24 mouse cellular contexts compared by ENCODE assay signal in the genomic region with DNA sequence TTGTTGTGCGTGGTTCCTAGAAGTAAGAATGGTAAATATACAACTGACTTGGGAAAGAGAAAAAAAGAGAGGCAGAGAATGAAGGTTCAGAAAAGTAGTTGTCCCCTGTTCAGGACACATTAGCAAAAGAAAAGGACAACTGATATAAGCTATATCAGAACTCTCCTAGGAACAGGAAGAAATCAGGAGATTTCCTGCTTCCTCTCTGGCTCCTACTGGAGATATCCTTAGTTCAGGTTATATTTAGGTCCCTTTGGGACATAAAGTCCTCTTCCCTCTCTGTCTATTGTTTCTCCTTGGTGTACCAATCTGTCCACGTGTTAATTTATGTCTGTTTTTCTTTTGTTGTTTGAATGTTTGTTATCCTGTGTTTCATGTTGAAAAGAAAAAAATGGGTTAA.
"Had no signal": no experiment of that assay in that cellular context is flagged by ENCODE, and none has a peak within 500 bp of the region (broad histone marks: within the 10 kb centered on the region; RNA-seq: fewer than 3 reads in every experiment).

No protein-coding gene starts in this region.

- DNase-seq: gastrocnemius, adult 2 months; gastrocnemius, postnatal 10 days; gastrocnemius, postnatal 25 days; heart, adult 18-20 months; heart, postnatal 10 days; heart, postnatal 4 days; kidney, adult 18-20 months; kidney, adult 9 months; kidney, postnatal 10 days; liver had no signal

- H3K27me3 ChIP-seq: heart, embryonic 12.5 days; hindbrain, embryonic 12.5 days; intestine, embryonic 15.5 days; kidney, embryonic 15.5 days; limb, embryonic 12.5 days had no signal

- H3K36me3 ChIP-seq: heart, embryonic 12.5 days; hindbrain, embryonic 10.5 days; hindbrain, embryonic 12.5 days; intestine, embryonic 15.5 days; kidney, embryonic 15.5 days; limb, embryonic 10.5 days; limb, embryonic 12.5 days had no signal

- ATAC-seq: hindbrain, embryonic 16.5 days; inflammation-experienced regulatory T-cells, adult 6 months; intestine, embryonic 15.5 days; intestine, postnatal 0 days had no signal

- H3K4me2 ChIP-seq: heart, embryonic 12.5 days; hindbrain, embryonic 12.5 days; hindbrain, embryonic 14.5 days; intestine, embryonic 15.5 days; kidney, embryonic 15.5 days; limb, embryonic 12.5 days had no signal

- H3K9me3 ChIP-seq: hindbrain, embryonic 12.5 days; intestine, embryonic 15.5 days; kidney, embryonic 15.5 days; limb, embryonic 10.5 days; limb, embryonic 12.5 days had no signal

- H3K9ac ChIP-seq: heart, embryonic 12.5 days; hindbrain, embryonic 12.5 days; hindbrain, embryonic 14.5 days; intestine, embryonic 15.5 days; kidney, embryonic 15.5 days; limb, embryonic 12.5 days; liver, embryonic 14.5 days had no signal

- H3K4me3 ChIP-seq: gastrocnemius, adult 2 months; heart, embryonic 12.5 days; hindbrain, embryonic 10.5 days; hindbrain, embryonic 12.5 days; intestine, embryonic 15.5 days; kidney, embryonic 15.5 days; layer of hippocampus, adult 2 months; left cerebral cortex, adult 2 months; limb, embryonic 10.5 days; limb, embryonic 12.5 days had no signal

- H3K27ac ChIP-seq: gastrocnemius, adult 2 months; hindbrain, embryonic 10.5 days; hindbrain, embryonic 12.5 days; hindbrain, embryonic 14.5 days; intestine, embryonic 15.5 days; kidney, embryonic 15.5 days; layer of hippocampus, adult 2 months; left cerebral cortex, adult 2 months; limb, embryonic 10.5 days; limb, embryonic 12.5 days; liver, embryonic 14.5 days had no signal

- H3K4me1 ChIP-seq: heart, embryonic 12.5 days; hindbrain, embryonic 10.5 days; hindbrain, embryonic 12.5 days; intestine, embryonic 15.5 days; kidney, embryonic 15.5 days; limb, embryonic 10.5 days; limb, embryonic 12.5 days had no signal
